Mouse (Mus musculus): ENCODE data around the gene Btbd18.

Gene Btbd18

DNA sequence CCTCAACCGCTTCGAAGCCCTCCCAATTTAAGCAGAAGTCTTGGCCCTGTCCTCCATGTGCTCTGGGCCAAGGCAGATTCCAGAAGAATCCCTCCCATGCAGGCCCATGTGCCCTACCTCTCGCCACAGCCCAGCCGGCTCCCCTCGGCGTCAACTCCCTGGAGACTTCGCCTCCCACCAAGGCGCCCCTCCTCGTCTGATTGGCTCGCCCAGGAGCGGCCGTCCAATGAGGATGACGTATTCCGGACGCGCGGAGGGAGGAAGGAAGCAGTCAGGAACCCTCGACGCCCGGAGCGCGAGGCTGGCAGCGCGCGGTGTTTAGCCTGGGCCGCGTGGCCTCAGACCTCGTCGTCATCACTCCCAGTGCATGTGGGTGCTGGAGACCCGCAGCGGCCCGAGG is at the start of gene Btbd18:
Gene Btbd18 (plus strand): TSS at position 274 of the 400 bp plus-strand sequence.
- in situ Hi-C loops (cut with MboI, MseI) = no loop called here

DNA sequence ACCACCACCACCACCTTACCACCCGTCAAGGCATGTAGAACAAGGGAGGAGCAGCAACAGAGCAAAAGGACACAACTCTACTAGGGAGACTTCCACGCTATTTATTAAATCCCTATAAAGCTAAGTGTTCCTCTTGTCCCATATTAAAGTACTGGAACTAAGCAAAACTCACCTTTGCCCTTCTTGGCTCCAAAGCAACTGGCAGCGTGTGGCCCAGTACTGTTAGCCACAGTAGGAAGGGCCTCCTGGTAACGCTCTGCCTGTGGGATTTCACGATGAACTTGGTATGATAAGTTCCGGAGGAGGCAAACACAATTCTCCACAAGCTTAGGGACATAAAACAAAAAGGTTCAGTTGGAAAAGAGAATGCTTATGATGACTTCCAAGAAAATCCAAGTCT is 46.1 kb upstream of the Btbd18 start:
- in situ Hi-C loops (cut with MboI, MseI) = loop anchor here (10.0 kb wide), 1 partner anchor 52 kb away; no protein-coding TSS in a partner anchor

- in situ Hi-C loops (cut with MboI, MseI) = loop anchor here (10.0 kb wide), 1 partner anchor 47 kb away; no protein-coding TSS in a partner anchor
Measured at GRCm38 (mm10) chr2:84617637-84618515, 41.0 kb upstream of the Btbd18 start.

- in situ Hi-C loops (cut with MboI, MseI) = loop anchor here (10.0 kb wide), 1 partner anchor 46 kb away; no protein-coding TSS in a partner anchor
Measured at GRCm38 (mm10) chr2:84618914-84619313, 40.0 kb upstream of the Btbd18 start.

DNA sequence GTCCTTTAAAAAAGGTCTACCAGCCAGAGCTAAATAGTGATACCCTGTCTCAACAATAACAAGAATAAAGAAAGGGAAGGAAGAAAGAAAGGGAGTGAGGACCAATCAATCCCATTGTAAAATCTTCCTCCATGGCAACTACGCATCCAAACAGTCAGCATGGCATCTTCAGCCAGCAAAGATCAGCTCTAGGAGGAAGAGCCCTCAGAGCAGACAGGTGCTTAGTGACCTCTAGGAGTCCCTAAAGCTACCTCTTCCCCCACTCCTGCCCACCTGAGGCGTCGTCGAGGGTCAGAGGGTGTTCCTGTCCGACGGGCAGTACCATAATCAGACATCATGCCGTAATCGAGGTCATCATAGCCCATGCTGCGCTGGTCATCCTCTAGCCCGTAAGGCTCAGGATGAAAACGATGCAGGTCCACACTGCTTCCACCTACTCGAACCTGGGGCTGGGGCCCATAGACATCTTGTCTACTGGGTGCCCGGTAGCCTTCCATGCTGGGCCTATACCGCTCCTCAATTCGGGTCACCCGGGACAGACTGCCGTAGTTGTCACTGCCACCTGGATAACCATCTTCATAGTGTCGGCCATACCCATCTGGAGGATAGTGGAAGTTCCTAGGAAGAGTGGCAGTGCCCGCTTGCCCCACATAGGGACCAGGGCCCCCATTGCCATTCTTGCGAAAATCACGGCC is 39.1 kb upstream of the Btbd18 start:
- in situ Hi-C loops (cut with MboI, MseI) = loop anchor here (10.0 kb wide), 1 partner anchor 45 kb away; no protein-coding TSS in a partner anchor

DNA sequence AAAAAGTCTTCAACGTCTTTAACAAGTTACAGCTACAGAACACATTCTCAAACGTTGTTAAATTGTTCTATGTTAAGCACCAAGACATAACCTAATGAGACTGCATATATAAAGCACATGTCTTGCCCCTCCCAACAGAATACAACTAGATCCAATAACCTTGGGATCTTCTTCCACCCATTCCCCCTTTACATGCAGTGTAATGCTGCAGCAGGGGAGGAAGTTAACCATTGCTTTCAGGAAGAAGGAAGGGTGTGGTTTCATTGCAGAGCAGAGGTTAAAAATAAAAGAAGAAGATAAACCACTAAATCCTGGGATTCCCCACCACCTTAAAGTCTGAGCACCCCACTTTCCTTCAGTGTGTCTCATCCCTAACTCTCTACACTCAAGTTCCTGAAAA is 36.2 kb upstream of the Btbd18 start:
- in situ Hi-C loops (cut with MboI, MseI) = no loop called here

DNA sequence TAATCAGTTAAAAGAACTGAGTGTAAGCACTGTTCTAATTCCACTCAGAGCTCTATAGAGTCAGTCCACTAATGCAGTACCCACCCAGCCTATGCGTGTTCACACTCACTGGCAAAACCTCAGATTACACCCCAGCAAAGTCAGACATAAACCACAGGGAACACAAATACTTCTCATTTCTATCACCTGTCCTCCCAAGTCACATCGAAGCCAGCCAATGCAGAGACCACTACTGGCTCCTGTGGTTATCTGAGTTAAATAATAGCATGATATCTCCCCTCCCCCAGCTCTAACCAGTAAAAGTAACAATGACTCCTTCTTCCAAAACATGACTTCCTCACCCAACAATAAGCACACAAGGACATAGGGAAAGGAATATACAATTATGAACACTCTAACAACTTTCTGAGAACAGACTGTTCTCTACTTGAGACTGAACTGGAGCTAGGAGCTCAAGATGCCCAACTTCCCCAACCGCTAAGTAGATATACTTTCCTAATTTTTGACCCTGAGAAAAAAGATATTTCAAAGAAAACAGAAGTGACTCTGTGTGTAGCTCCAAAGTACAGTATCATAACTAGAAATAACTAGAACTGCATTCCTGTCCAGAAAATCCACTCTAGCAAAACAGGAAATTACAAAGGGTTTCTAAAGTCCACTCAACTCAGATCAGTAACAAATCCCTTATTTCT is 35.3 kb upstream of the Btbd18 start:
- in situ Hi-C loops (cut with MboI, MseI) = no loop called here

GRCm38 (mm10) chr2:84624201-84624600 is 34.7 kb upstream of the Btbd18 start:
- in situ Hi-C loops (cut with MboI, MseI) = no loop called here

- in situ Hi-C loops (cut with MboI, MseI) = no loop called here
Measured at GRCm38 (mm10) chr2:84626366-84626975, 32.4 kb upstream of the Btbd18 start.

DNA sequence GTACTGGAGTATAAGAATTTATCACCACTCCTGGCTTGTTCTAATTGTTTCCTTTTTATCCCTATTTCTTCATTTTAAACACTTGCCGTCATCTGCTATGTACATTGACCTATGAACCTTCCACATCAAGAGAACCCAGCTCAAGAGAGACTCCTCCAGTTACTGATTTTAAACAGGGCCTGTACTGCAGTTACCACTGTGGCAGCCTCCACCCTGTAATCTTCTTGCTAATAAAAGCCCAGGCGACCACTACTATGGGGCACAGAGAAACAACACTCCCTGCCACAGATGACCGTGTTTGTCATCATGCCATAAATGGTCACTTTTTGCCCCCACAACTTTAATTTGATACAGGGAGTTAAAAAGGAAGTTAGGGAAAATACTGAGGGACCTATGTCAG is 31.8 kb upstream of the Btbd18 start:
- in situ Hi-C loops (cut with MboI, MseI) = no loop called here

DNA sequence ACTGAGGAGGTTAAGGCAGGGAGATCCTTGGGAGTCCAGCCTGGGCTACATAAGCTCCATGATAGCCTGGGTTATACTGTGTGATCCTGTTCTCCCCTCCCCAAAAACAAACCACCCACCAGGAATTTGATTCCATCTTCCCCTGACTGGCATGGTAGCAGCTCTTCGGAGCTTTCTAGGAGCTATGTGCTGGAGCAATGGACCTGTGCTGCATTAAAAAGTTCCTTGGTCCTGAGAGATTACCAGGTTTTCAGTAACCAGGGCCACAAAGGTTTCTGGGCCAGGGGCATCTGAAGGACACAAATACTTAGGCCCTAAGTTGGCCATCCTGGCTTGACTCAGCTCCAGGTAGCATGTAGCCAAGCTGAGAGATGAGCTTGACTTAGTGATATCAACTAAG is 26.9 kb upstream of the Btbd18 start:
- in situ Hi-C loops (cut with MboI, MseI) = no loop called here

GRCm38 (mm10) chr2:84632999-84633398 is 25.9 kb upstream of the Btbd18 start:
- in situ Hi-C loops (cut with MboI, MseI) = no loop called here

- in situ Hi-C loops (cut with MboI, MseI) = no loop called here
Measured at GRCm38 (mm10) chr2:84634006-84634405, 24.9 kb upstream of the Btbd18 start.

DNA sequence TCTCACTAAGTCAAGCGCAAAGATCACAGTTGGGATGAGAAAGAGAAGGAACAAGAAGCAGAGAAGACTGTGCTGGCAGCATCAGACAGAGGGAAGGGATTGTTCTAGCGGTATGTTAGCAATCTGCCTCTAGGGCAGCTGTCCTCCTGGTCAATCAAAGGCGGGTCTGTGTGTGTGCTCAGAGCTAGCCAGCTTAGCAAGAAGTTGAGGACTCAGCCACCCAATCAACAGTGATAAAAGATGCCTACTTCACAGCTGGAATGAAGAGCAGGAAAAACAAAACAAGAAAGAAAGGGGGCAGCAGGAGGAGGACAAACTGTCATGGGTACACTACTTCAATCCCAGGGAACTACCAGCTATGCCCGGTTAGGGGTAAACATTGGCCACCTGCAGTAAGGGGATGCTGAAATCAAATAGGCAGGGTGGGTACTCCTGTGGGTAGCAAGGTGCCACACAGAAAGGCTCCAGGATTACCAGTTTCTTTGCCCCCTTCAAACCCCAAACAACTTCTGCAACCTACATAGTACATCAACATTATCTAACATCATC is 23.9 kb upstream of the Btbd18 start:
- in situ Hi-C loops (cut with MboI, MseI) = no loop called here

DNA sequence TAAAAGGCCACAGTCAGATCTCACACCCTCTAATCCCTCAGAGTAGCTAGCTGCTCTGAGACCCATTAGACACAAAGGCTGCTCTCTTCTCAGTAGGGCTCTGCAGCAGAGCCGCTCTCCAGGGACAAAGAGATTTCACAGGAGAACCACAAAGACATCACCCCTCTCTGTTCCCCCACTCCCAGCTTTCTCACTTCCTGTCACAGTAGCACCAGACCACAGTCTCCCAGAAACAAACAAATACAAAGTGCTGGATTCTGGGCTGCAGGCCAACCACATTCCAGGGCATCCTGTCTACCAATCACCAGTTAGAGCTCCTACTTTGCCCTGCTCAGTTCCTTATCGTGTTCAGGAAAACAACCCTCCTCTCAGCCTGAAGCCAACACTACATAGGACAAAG is 23.3 kb upstream of the Btbd18 start:
- in situ Hi-C loops (cut with MboI, MseI) = no loop called here

- in situ Hi-C loops (cut with MboI, MseI) = no loop called here
Measured at GRCm38 (mm10) chr2:84636231-84636741, 22.6 kb upstream of the Btbd18 start.

GRCm38 (mm10) chr2:84637452-84638165 is 21.3 kb upstream of the Btbd18 start:
- in situ Hi-C loops (cut with MboI, MseI) = no loop called here

DNA sequence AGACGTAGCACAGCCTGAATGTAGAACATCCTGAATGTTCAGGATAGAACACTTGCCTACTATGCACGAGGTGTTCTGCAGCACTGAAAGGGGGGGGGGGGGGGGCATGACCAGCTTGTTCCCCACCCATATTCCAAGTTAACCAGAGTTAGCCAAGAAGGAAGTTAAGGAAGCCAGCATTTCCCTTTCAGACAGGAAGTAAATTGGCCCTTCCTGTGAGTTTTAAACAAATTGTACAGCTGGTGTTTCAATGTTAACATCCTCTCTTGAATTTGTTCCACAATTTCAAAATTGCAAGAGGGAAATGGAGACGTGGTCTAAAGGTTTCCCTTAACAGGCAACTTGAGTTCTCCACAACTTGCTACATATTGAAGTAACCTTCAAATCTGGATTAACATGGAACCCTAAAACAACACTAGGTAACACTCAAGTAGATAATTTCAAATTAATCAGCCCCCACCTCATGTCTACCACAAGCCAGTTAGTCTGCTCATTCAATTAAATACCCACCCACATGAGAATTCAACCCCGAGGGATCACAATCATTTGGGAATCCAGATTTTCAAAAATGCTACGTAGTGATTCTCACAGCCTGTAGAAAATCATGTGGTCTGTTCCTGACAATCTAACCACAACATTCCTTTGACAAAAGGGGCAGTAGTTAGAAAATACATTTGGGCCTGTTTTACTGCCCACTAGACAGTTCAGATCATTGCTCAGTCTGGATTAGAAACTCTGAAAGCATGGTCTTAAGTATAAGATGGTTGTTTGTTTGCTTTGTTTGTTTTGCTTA is 20.3 kb upstream of the Btbd18 start:
- in situ Hi-C loops (cut with MboI, MseI) = no loop called here

DNA sequence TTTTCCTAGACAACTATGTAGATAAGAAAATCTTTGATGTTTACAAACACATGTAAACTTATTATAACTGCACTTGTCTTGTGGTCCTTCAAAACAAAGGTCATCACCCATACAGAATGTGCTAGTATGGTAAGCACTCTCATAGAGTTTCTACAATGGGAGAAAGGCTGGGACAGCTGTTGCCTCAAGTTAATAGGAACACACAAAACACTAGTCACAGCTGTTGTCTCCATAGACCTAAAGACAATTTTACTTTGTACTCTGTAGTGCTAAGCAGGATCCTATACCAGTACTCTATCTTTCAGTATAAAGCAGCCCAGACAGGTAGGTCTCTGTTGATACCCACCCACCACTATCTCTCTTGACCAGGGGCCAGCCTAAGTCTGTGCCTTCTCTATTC is 18.0 kb upstream of the Btbd18 start:
- in situ Hi-C loops (cut with MboI, MseI) = no loop called here

GRCm38 (mm10) chr2:84646138-84646537 is 12.7 kb upstream of the Btbd18 start:
- in situ Hi-C loops (cut with MboI, MseI) = no loop called here
